Mouse (Mus musculus) embryonic fibroblast, embryonic 13.5 days (primary cell): ENCODE measurements around the gene Ttll9. TPM values are rescaled to one million over a fixed set of nuclear protein-coding genes. Genes with fewer than 3 reads are reported as not detected.

ENCODE experiments used
- H3K27ac ChIP-seq: 2 replicates; pipeline ENCODE4 v1.5.1; 2012; ENCODE audit warnings: low read length, control low read depth, inconsistent platforms; ENCODE audit not compliant: insufficient read depth
- H3K4me1 ChIP-seq: 2 replicates; pipeline ENCODE4 v1.6.1; 2011; ENCODE audit warnings: low read length; ENCODE audit not compliant: control insufficient read depth, insufficient read depth
- H3K4me3 ChIP-seq: 2 replicates; pipeline ENCODE4 v1.5.1; 2011; ENCODE audit warnings: mild to moderate bottlenecking, control low read depth, low read length; ENCODE audit not compliant: insufficient read depth
- CTCF ChIP-seq: IDR thresholded peaks from 2 replicates; pipeline ENCODE4 v1.5.1; 2011; ENCODE audit warnings: mild to moderate bottlenecking, control low read depth, low read length, moderate library complexity, borderline replicate concordance; ENCODE audit not compliant: insufficient read depth
- POLR2A ChIP-seq: IDR thresholded peaks from 2 replicates; pipeline ENCODE4 v1.6.1; 2011; ENCODE audit warnings: low read depth, mild to moderate bottlenecking, control low read depth, low read length, moderate library complexity
- polyA plus RNA-seq: library from polyadenylated mRNA; stranded (reverse); fragments of >200 nt; gene quantifications from 2 replicates; pipeline ENCODE4 v1.2.4, GENCODE M21; 2011; ENCODE audit warnings: low read depth; ENCODE audit not compliant: missing spikeins, insufficient read length

Gene Ttll9
- polyA plus RNA-seq, 1 experiment: not detected

DNA sequence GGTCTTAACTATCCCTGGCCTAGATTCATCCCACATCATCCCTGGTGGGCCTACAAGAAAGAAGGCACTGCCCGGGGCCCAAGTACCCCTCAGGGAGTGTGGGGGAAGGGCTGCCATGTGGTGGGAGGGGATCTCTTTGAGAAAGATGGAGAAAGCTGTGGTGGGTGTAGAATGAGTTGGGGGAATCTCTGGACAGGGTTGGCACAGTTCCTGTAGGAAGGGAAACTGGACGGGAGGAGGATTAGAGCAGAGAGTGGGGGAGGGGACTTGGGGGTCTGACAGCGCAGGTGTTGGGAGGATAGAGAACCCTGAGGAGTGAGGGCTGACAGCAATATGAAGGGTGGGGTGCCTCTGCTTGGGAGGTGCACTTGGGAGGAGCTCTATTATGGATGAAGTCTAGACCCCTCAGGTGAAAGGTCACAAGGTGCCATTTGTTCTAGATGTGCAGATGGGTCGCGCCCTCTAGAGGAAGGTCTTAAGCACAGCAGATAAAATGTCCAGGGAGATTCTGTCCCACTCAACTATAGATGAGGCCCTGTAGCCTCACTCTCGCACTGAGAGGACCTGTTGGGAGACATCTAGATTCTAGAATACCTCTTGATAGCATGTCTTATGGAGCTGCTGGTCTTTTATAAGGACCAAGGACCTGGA, 93.1 kb downstream of the Ttll9 start:
- Histone ChIP-seq H3K4me3 (no peak overlapping the region), H3K4me1 (no peaks in the 10 kb centered on the region), H3K27ac (no peak overlapping the region)
- TF ChIP-seq CTCF: no peak
- TF ChIP-seq POLR2A: no peak

Other genes starting within 250 kb of the Ttll9 start
- 49.1 and 67.7 TPM in 2 replicates for gene Id1, start 226.2 kb upstream of the Ttll9 start, polyA plus RNA-seq
- 0.94 and 1.5 TPM in 2 replicates for gene Cox4i2, start 208.3 kb upstream of the Ttll9 start, polyA plus RNA-seq
- gene Bcl2l1, start 130.8 kb upstream of the Ttll9 start, polyA plus RNA-seq: 51.2 and 71.7 TPM in 2 replicates
- 62.3 and 82.9 TPM in 2 replicates for gene Tpx2, start 114.5 kb upstream of the Ttll9 start, polyA plus RNA-seq
- gene Mylk2, start 51.1 kb upstream of the Ttll9 start, polyA plus RNA-seq: 0.93 and 1.1 TPM in 2 replicates
- gene Foxs1, start 29.3 kb upstream of the Ttll9 start, polyA plus RNA-seq: 12.2 and 30.1 TPM in 2 replicates
- 2.2 and 3.5 TPM in 2 replicates for gene Dusp15, start 10.8 kb upstream of the Ttll9 start, polyA plus RNA-seq
- 137 and 174 TPM in 2 replicates for gene Pdrg1, start 52.9 kb downstream of the Ttll9 start, polyA plus RNA-seq
- not detected in 2 replicates for gene Xkr7, start 69.4 kb downstream of the Ttll9 start, polyA plus RNA-seq
- not detected in 2 replicates for gene Ccm2l, start 103.5 kb downstream of the Ttll9 start, polyA plus RNA-seq
- gene Hck, start 146.0 kb downstream of the Ttll9 start, polyA plus RNA-seq: 0.90 and 4.2 TPM in 2 replicates
- 114 and 120 TPM in 2 replicates for gene Tm9sf4, start 198.8 kb downstream of the Ttll9 start, polyA plus RNA-seq